Mouse (Mus musculus) kidney, postnatal 10 days (tissue): Measurements from ENCODE around the gene Rbm19.

Experiments
- DNase-seq: peaks from one replicate; pipeline ENCODE4 v3.0.0; 2021; ENCODE audit warnings: mixed read lengths

The Rbm19 gene

GRCm38 (mm10) chr5:120167787-120168325 lies 51.6 kb downstream of the Rbm19 start:
- DNase-seq = no peak

- DNase-seq = no peak
These were observed 55.8 kb downstream of the Rbm19 start for GRCm38 (mm10) chr5:120171865-120172728.

GRCm38 (mm10) chr5:120172729-120173101 lies 56.5 kb downstream of the Rbm19 start:
- DNase-seq = no peak

- no peak for DNase-seq
These were observed 58.1 kb downstream of the Rbm19 start for GRCm38 (mm10) chr5:120174317-120174716.

- no peak for DNase-seq
These were observed 59.0 kb downstream of the Rbm19 start for GRCm38 (mm10) chr5:120175217-120175616.

GRCm38 (mm10) chr5:120176246-120177065 lies 60.2 kb downstream of the Rbm19 start:
- DNase-seq = no peak

- no peak for DNase-seq
These were observed 60.7 kb downstream of the Rbm19 start for GRCm38 (mm10) chr5:120177066-120177340.

GRCm38 (mm10) chr5:120180102-120180501 lies 63.8 kb downstream of the Rbm19 start:
- no peak for DNase-seq

- no peak for DNase-seq
These were observed 65.1 kb downstream of the Rbm19 start for GRCm38 (mm10) chr5:120181384-120181783.

- DNase-seq = no peak
These were observed 67.1 kb downstream of the Rbm19 start for GRCm38 (mm10) chr5:120183321-120183720.

- DNase-seq = peak; percentile 27
These were observed 67.5 kb downstream of the Rbm19 start for GRCm38 (mm10) chr5:120183790-120184189.

GRCm38 (mm10) chr5:120185949-120186348 lies 69.7 kb downstream of the Rbm19 start:
- no peak for DNase-seq

- no peak for DNase-seq
These were observed 72.3 kb downstream of the Rbm19 start for GRCm38 (mm10) chr5:120188541-120188940.

GRCm38 (mm10) chr5:120190001-120190582 lies 73.8 kb downstream of the Rbm19 start:
- no peak for DNase-seq

GRCm38 (mm10) chr5:120191620-120192019 lies 75.4 kb downstream of the Rbm19 start:
- peak; percentile 31 for DNase-seq

GRCm38 (mm10) chr5:120194309-120194941 lies 78.2 kb downstream of the Rbm19 start:
- DNase-seq = no peak

- no peak for DNase-seq
These were observed 78.7 kb downstream of the Rbm19 start for GRCm38 (mm10) chr5:120194948-120195347.

- DNase-seq = no peak
These were observed 80.6 kb downstream of the Rbm19 start for GRCm38 (mm10) chr5:120196879-120197278.

GRCm38 (mm10) chr5:120197813-120198387 lies 81.6 kb downstream of the Rbm19 start:
- DNase-seq = no peak

- no peak for DNase-seq
These were observed 83.6 kb downstream of the Rbm19 start for GRCm38 (mm10) chr5:120199865-120200264.

- no peak for DNase-seq
These were observed 88.1 kb downstream of the Rbm19 start for GRCm38 (mm10) chr5:120204316-120204715.

- no peak for DNase-seq
These were observed 90.2 kb downstream of the Rbm19 start for GRCm38 (mm10) chr5:120206313-120206943.
